Mouse (Mus musculus): ENCODE measurements around the gene Lzts2. TPM values are rescaled to one million over a fixed set of nuclear protein-coding genes. Genes with fewer than 3 reads are reported as not detected.
A peak's percentile ranks its signal among the peaks of the same experiment; 100 is the strongest.

Gene Lzts2
- polyA plus RNA-seq, 1 experiment from 2014 or later, result 52.1 TPM

- Histone ChIP-seq H3K9ac (ENCODE audit: low read length) (no peak overlapping the region; the same call in 1 of the 2 replicates), H3K36me3 (ENCODE audit: control insufficient read depth, insufficient read depth, low read length) (peaks cover 49% of the 10 kb centered on the region), H3K4me2 (ENCODE audit: low read length) (peak overlapping the region; percentile 94), H3K4me1 (replicated peaks; ENCODE audit: control insufficient read depth, insufficient read depth, low read length) (peaks cover 18% of the 10 kb centered on the region), H3K27me3 (replicated peaks; ENCODE audit: control insufficient read depth, insufficient read depth, low read length) (no peaks in the 10 kb centered on the region), H3K27ac (ENCODE audit: low read depth) (no peak overlapping the region), H3K4me3 (ENCODE audit: low read depth, low read length) (peak overlapping the region; percentile 99), H3K9me3 (ENCODE audit: control insufficient read depth, low read length) (no peaks in the 10 kb centered on the region)
- 91% methylated on average over 20 of the region's 20 CpGs for WGBS
- ATAC-seq (replicated peaks; ENCODE audit: low FRiP score, low TSS enrichment, low read depth), result no peak
- DNase-seq (ENCODE audit: low spot score), result no peak
These were observed 6.6 kb upstream of the Lzts2 start for GRCm38 (mm10) chr19:45007425-45008191.

- no peaks in the 10 kb centered on the region for H3K27me3 ChIP-seq (replicated peaks; ENCODE audit: control insufficient read depth, insufficient read depth, low read length)
- peaks cover 31% of the 10 kb centered on the region for H3K36me3 ChIP-seq (ENCODE audit: control insufficient read depth, insufficient read depth, low read length)
- H3K27ac ChIP-seq (ENCODE audit: low read depth), result no peak overlapping the region
- no peak overlapping the region for H3K4me3 ChIP-seq (ENCODE audit: low read depth, low read length)
- DNase-seq (ENCODE audit: low spot score) (no peak), ATAC-seq (replicated peaks; ENCODE audit: low FRiP score, low TSS enrichment, low read depth) (no peak)
- no peak overlapping the region for H3K9ac ChIP-seq (ENCODE audit: low read length)
- no peaks in the 10 kb centered on the region for H3K9me3 ChIP-seq (ENCODE audit: control insufficient read depth, low read length)
- H3K4me1 ChIP-seq (replicated peaks; ENCODE audit: control insufficient read depth, insufficient read depth, low read length), result peaks cover 34% of the 10 kb centered on the region
- no peak overlapping the region for H3K4me2 ChIP-seq (ENCODE audit: low read length)
- 88% methylated on average over 4 of the region's 4 CpGs for WGBS
These were observed 3.6 kb upstream of the Lzts2 start for GRCm38 (mm10) chr19:45010646-45011045.

- no peak overlapping the region for H3K4me3 ChIP-seq (ENCODE audit: low read depth, low read length)
- no peaks in the 10 kb centered on the region for H3K27me3 ChIP-seq (replicated peaks; ENCODE audit: control insufficient read depth, insufficient read depth, low read length)
- no peak for ATAC-seq (replicated peaks; ENCODE audit: low FRiP score, low TSS enrichment, low read depth)
- H3K9me3 ChIP-seq (ENCODE audit: control insufficient read depth, low read length), result no peaks in the 10 kb centered on the region
- H3K27ac ChIP-seq (ENCODE audit: low read depth), result no peak overlapping the region
- no peak for DNase-seq (ENCODE audit: low spot score)
- 85% methylated on average over 8 of the region's 8 CpGs for WGBS
- H3K36me3 ChIP-seq (ENCODE audit: control insufficient read depth, insufficient read depth, low read length), result peaks cover 31% of the 10 kb centered on the region
- no peak overlapping the region for H3K9ac ChIP-seq (ENCODE audit: low read length)
- H3K4me1 ChIP-seq (replicated peaks; ENCODE audit: control insufficient read depth, insufficient read depth, low read length), result peaks cover 35% of the 10 kb centered on the region
- H3K4me2 ChIP-seq (ENCODE audit: low read length), result no peak overlapping the region
These were observed 2.0 kb upstream of the Lzts2 start for GRCm38 (mm10) chr19:45012219-45012618.

GRCm38 (mm10) chr19:45012636-45013035, 1.6 kb upstream of the Lzts2 start:
- Histone ChIP-seq H3K27me3 (replicated peaks; ENCODE audit: control insufficient read depth, insufficient read depth, low read length) (no peaks in the 10 kb centered on the region), H3K4me2 (ENCODE audit: low read length) (no peak overlapping the region), H3K27ac (ENCODE audit: low read depth) (no peak overlapping the region), H3K36me3 (ENCODE audit: control insufficient read depth, insufficient read depth, low read length) (peaks cover 31% of the 10 kb centered on the region), H3K4me1 (replicated peaks; ENCODE audit: control insufficient read depth, insufficient read depth, low read length) (peaks cover 31% of the 10 kb centered on the region), H3K4me3 (ENCODE audit: low read depth, low read length) (no peak overlapping the region), H3K9ac (ENCODE audit: low read length) (no peak overlapping the region), H3K9me3 (ENCODE audit: control insufficient read depth, low read length) (no peaks in the 10 kb centered on the region)
- 37% methylated on average over 6 of the region's 6 CpGs for WGBS
- ATAC-seq (replicated peaks; ENCODE audit: low FRiP score, low TSS enrichment, low read depth) (no peak), DNase-seq (ENCODE audit: low spot score) (no peak)

- Histone ChIP-seq H3K27ac (ENCODE audit: low read depth) (peak overlapping the region; percentile 97), H3K9ac (ENCODE audit: low read length) (no peak overlapping the region), H3K27me3 (replicated peaks; ENCODE audit: control insufficient read depth, insufficient read depth, low read length) (no peaks in the 10 kb centered on the region), H3K4me2 (ENCODE audit: low read length) (peak overlapping the region; percentile 97), H3K4me1 (replicated peaks; ENCODE audit: control insufficient read depth, insufficient read depth, low read length) (peaks cover 28% of the 10 kb centered on the region), H3K4me3 (ENCODE audit: low read depth, low read length) (0 out of 2 replicates have a peak overlapping the region, but pooled peaks have one; percentile 56), H3K36me3 (ENCODE audit: control insufficient read depth, insufficient read depth, low read length) (peaks cover 31% of the 10 kb centered on the region), H3K9me3 (ENCODE audit: control insufficient read depth, low read length) (no peaks in the 10 kb centered on the region)
- DNase-seq (ENCODE audit: low spot score), result no peak
- 42% methylated on average over 6 of the region's 6 CpGs for WGBS
- no peak for ATAC-seq (replicated peaks; ENCODE audit: low FRiP score, low TSS enrichment, low read depth)
These were observed 511 bp upstream of the Lzts2 start for GRCm38 (mm10) chr19:45013581-45014225.

- peak; percentile 29 for ATAC-seq (replicated peaks; ENCODE audit: low FRiP score, low TSS enrichment, low read depth)
- H3K4me3 ChIP-seq (ENCODE audit: low read depth, low read length), result peak overlapping the region; percentile 56
- no peaks in the 10 kb centered on the region for H3K9me3 ChIP-seq (ENCODE audit: control insufficient read depth, low read length)
- H3K27me3 ChIP-seq (replicated peaks; ENCODE audit: control insufficient read depth, insufficient read depth, low read length), result no peaks in the 10 kb centered on the region
- H3K36me3 ChIP-seq (ENCODE audit: control insufficient read depth, insufficient read depth, low read length), result peaks cover 27% of the 10 kb centered on the region
- peak overlapping the region; percentile 97 for H3K4me2 ChIP-seq (ENCODE audit: low read length)
- peak overlapping the region; percentile 75 for H3K9ac ChIP-seq (ENCODE audit: low read length)
- under 1% methylated on average over 25 of the region's 25 CpGs for WGBS
- peak overlapping the region; percentile 97 for H3K27ac ChIP-seq (ENCODE audit: low read depth)
- peak; percentile 81 for DNase-seq (ENCODE audit: low spot score)
- H3K4me1 ChIP-seq (replicated peaks; ENCODE audit: control insufficient read depth, insufficient read depth, low read length), result peaks cover 40% of the 10 kb centered on the region
These were observed 778 bp downstream of the Lzts2 start for GRCm38 (mm10) chr19:45014981-45015402.

- peaks cover 22% of the 10 kb centered on the region for H3K36me3 ChIP-seq (ENCODE audit: control insufficient read depth, insufficient read depth, low read length)
- under 1% methylated on average over 34 of the region's 34 CpGs for WGBS
- H3K9me3 ChIP-seq (ENCODE audit: control insufficient read depth, low read length), result no peaks in the 10 kb centered on the region
- DNase-seq (ENCODE audit: low spot score), result peak; percentile 74
- H3K4me2 ChIP-seq (ENCODE audit: low read length), result peak overlapping the region; percentile 97
- peaks cover 48% of the 10 kb centered on the region for H3K4me1 ChIP-seq (replicated peaks; ENCODE audit: control insufficient read depth, insufficient read depth, low read length)
- H3K27ac ChIP-seq (ENCODE audit: low read depth), result peak overlapping the region; percentile 97
- ATAC-seq (replicated peaks; ENCODE audit: low FRiP score, low TSS enrichment, low read depth), result peak; percentile 3; the same call in 1 of the 2 replicates
- peak overlapping the region; percentile 75 for H3K9ac ChIP-seq (ENCODE audit: low read length)
- H3K27me3 ChIP-seq (replicated peaks; ENCODE audit: control insufficient read depth, insufficient read depth, low read length), result no peaks in the 10 kb centered on the region
- peak overlapping the region; percentile 56 for H3K4me3 ChIP-seq (ENCODE audit: low read depth, low read length)
These were observed 1.5 kb downstream of the Lzts2 start for GRCm38 (mm10) chr19:45015518-45016281.

Measured in intestine, embryonic 14.5 days (tissue).